Mouse (Mus musculus) layer of hippocampus, adult 8-10 months (tissue): ENCODE results near the gene Krr1. TPM values are rescaled to one million over a fixed set of nuclear protein-coding genes. Genes with fewer than 3 reads are reported as not detected.

Experiments used
- DNase-seq, 2 experiments: peaks; one replicate each; pipeline ENCODE4 v3.0.0; 2022; ENCODE audit warnings: low spot score in 2 of 2
- total RNA-seq, 4 experiments: library from RNA; stranded (reverse); gene quantifications; 2 replicates each; pipeline ENCODE4 v1.2.4; 2022

Gene Krr1
- 10 to 100 TPM; 36.2 to 39.6 (median 37.4) TPM for total RNA-seq

- peak; percentile 89 to 92 for DNase-seq
These were observed at the start of gene Krr1 for GRCm38 (mm10) chr10:111972542-111973361. Krr1 (plus strand) TSS chr10:111972664.

GRCm38 (mm10) chr10:111923503-111924135 lies 48.8 kb upstream of the Krr1 start:
- DNase-seq, result no peak

GRCm38 (mm10) chr10:111924141-111924540 lies 48.3 kb upstream of the Krr1 start:
- DNase-seq, result no peak

- DNase-seq, result no peak
These were observed 47.6 kb upstream of the Krr1 start for GRCm38 (mm10) chr10:111924716-111925488.

GRCm38 (mm10) chr10:111925489-111925860 lies 47.0 kb upstream of the Krr1 start:
- DNase-seq, result peak; percentile 73 to 92

GRCm38 (mm10) chr10:111932621-111933345 lies 39.7 kb upstream of the Krr1 start:
- no peak for DNase-seq

GRCm38 (mm10) chr10:111935207-111935606 lies 37.3 kb upstream of the Krr1 start:
- no peak for DNase-seq

GRCm38 (mm10) chr10:111936021-111936420 lies 36.4 kb upstream of the Krr1 start:
- no peak for DNase-seq

GRCm38 (mm10) chr10:111936491-111937145 lies 35.8 kb upstream of the Krr1 start:
- no peak for DNase-seq

- DNase-seq, result no peak
These were observed 35.3 kb upstream of the Krr1 start for GRCm38 (mm10) chr10:111937146-111937534.

GRCm38 (mm10) chr10:111943026-111943425 lies 29.4 kb upstream of the Krr1 start:
- DNase-seq, result no peak

GRCm38 (mm10) chr10:111945563-111945962 lies 26.9 kb upstream of the Krr1 start:
- no peak for DNase-seq

- no peak for DNase-seq
These were observed 24.4 kb upstream of the Krr1 start for GRCm38 (mm10) chr10:111948041-111948440.

GRCm38 (mm10) chr10:111949008-111949407 lies 23.5 kb upstream of the Krr1 start:
- DNase-seq, result no peak

GRCm38 (mm10) chr10:111955836-111956235 lies 16.6 kb upstream of the Krr1 start:
- no peak for DNase-seq

- DNase-seq, result peak; percentile 51 to 70
These were observed 15.0 kb upstream of the Krr1 start for GRCm38 (mm10) chr10:111957271-111958045.

GRCm38 (mm10) chr10:111958046-111958421 lies 14.4 kb upstream of the Krr1 start:
- DNase-seq, result no peak

- no peak for DNase-seq
These were observed 13.1 kb upstream of the Krr1 start for GRCm38 (mm10) chr10:111959353-111959752.

- DNase-seq, result no peak
These were observed 12.0 kb upstream of the Krr1 start for GRCm38 (mm10) chr10:111960459-111960858.

- DNase-seq, result no peak
These were observed 6.1 kb upstream of the Krr1 start for GRCm38 (mm10) chr10:111966394-111966793.
